Mouse (Mus musculus): ENCODE data around the gene Rhbdd2. TPM values are rescaled to one million over a fixed set of nuclear protein-coding genes. Genes with fewer than 3 reads are reported as not detected.

Gene Rhbdd2
- total and polyA plus RNA-seq, 3 experiments, result 3.7 to 21.3 (median 6.4) TPM

GRCm38 (mm10) chr5:135674349-135674775, 41.9 kb downstream of the Rhbdd2 start:
- dilution Hi-C loops (cut with MboI; ENCODE audit: extremely low pct_ligation_motif_present, extremely low pct_unique_long_range_greater_than_20kb, low sequenced_read_pairs) (no loop called here), in situ Hi-C loops (cut with MboI; ENCODE audit: low pct_ligation_motif_present, low pct_unique_long_range_greater_than_20kb, low sequenced_read_pairs) (no loop called here)
- DNase-seq (ENCODE audit: extremely low read depth), result no peak
- Histone ChIP-seq H3K36me3 (replicated peaks in 1 of 2; ENCODE audit: control insufficient read depth in 1 of 2, insufficient read depth in 1 of 2, low read length in 1 of 2) (no peaks in the 10 kb centered on the region), H3K79me2 (replicated peaks; ENCODE audit: control insufficient read depth, extremely low read depth, insufficient read depth, poor library complexity, severe bottlenecking) (no peaks in the 10 kb centered on the region), H3K27ac (ENCODE audit: insufficient read depth, low read depth) (no peak overlapping the region), H3K27me3 (replicated peaks) (no peaks in the 10 kb centered on the region), H3K4me3 (replicated peaks in 1 of 3; ENCODE audit: low read depth in 2 of 3, low read length in 2 of 3, poor library complexity in 1 of 3) (no peak overlapping the region), H3K9ac (ENCODE audit: insufficient read depth, low read depth) (no peak overlapping the region), H3K4me2 (ENCODE audit: insufficient read depth, low read depth, poor library complexity, severe bottlenecking) (no peak overlapping the region), H3K9me3 (replicated peaks; ENCODE audit: low read length) (no peaks in the 10 kb centered on the region), H3K4me1 (ENCODE audit: control insufficient read depth in 1 of 2, insufficient read depth in 2 of 2) (peaks cover 4 to 32% of the 10 kb centered on the region in 2 experiments)
- no peak for TF ChIP-seq CHD2 (IDR thresholded peaks at IDR 0.05; ENCODE audit: low read length)
- TF ChIP-seq BHLHE40 (IDR thresholded peaks at IDR 0.05; ENCODE audit: low read depth, low read length), result no peak
- TF ChIP-seq MAX (IDR thresholded peaks at IDR 0.05; ENCODE audit: low read length), result no peak
- no peak for TF ChIP-seq KAT2A (IDR thresholded peaks at IDR 0.05; ENCODE audit: insufficient replicate concordance, low read length)

GRCm38 (mm10) chr5:135674821-135675220, 42.4 kb downstream of the Rhbdd2 start:
- Histone ChIP-seq H3K4me3 (replicated peaks in 1 of 3; ENCODE audit: low read depth in 2 of 3, low read length in 2 of 3, poor library complexity in 1 of 3) (no peak overlapping the region), H3K4me1 (ENCODE audit: control insufficient read depth in 1 of 2, insufficient read depth in 2 of 2) (peaks cover 4 to 28% of the 10 kb centered on the region in 2 experiments), H3K27me3 (replicated peaks) (no peaks in the 10 kb centered on the region), H3K9ac (ENCODE audit: insufficient read depth, low read depth) (no peak overlapping the region), H3K9me3 (replicated peaks; ENCODE audit: low read length) (no peaks in the 10 kb centered on the region), H3K27ac (ENCODE audit: insufficient read depth, low read depth) (no peak overlapping the region), H3K4me2 (ENCODE audit: insufficient read depth, low read depth, poor library complexity, severe bottlenecking) (no peak overlapping the region), H3K79me2 (replicated peaks; ENCODE audit: control insufficient read depth, extremely low read depth, insufficient read depth, poor library complexity, severe bottlenecking) (no peaks in the 10 kb centered on the region), H3K36me3 (replicated peaks in 1 of 2; ENCODE audit: control insufficient read depth in 1 of 2, insufficient read depth in 1 of 2, low read length in 1 of 2) (no peaks in the 10 kb centered on the region)
- dilution Hi-C loops (cut with MboI; ENCODE audit: extremely low pct_ligation_motif_present, extremely low pct_unique_long_range_greater_than_20kb, low sequenced_read_pairs), result no loop called here
- no peak for DNase-seq (ENCODE audit: extremely low read depth)
- in situ Hi-C loops (cut with MboI; ENCODE audit: low pct_ligation_motif_present, low pct_unique_long_range_greater_than_20kb, low sequenced_read_pairs), result no loop called here
- TF ChIP-seq BHLHE40 (IDR thresholded peaks at IDR 0.05; ENCODE audit: low read depth, low read length), result no peak
- no peak for TF ChIP-seq SIN3A (IDR thresholded peaks at IDR 0.05; ENCODE audit: low read length)
- TF ChIP-seq TCF12 (IDR thresholded peaks at IDR 0.05; ENCODE audit: low read depth, low read length), result no peak
- TF ChIP-seq IRF4 (IDR thresholded peaks at IDR 0.05; ENCODE audit: low read depth, low read length), result no peak
- no peak for TF ChIP-seq CHD1 (IDR thresholded peaks at IDR 0.05; ENCODE audit: low read depth, low read length)
- TF ChIP-seq USF2 (conservative IDR thresholded peaks at IDR 0.05; ENCODE audit: low read depth, low read length), result no peak
- no peak for TF ChIP-seq NELFE (IDR thresholded peaks at IDR 0.05; ENCODE audit: low read depth, low read length)
- TF ChIP-seq PAX5 (IDR thresholded peaks at IDR 0.05; ENCODE audit: low read length), result no peak
- TF ChIP-seq ZC3H11A (IDR thresholded peaks at IDR 0.05; ENCODE audit: low read depth, low read length), result no peak
- no peak for TF ChIP-seq ZKSCAN1 (IDR thresholded peaks at IDR 0.05; ENCODE audit: borderline replicate concordance, low read depth, low read length)
- no peak for TF ChIP-seq HCFC1 (IDR thresholded peaks at IDR 0.05; ENCODE audit: low read depth, low read length)
- no peak for TF ChIP-seq CHD2 (IDR thresholded peaks at IDR 0.05; ENCODE audit: low read length)
- no peak for TF ChIP-seq SMC3 (IDR thresholded peaks at IDR 0.05; ENCODE audit: low read depth, low read length)
- TF ChIP-seq E2F4 (IDR thresholded peaks at IDR 0.05; ENCODE audit: insufficient replicate concordance, low read depth, low read length), result no peak
